Mouse (Mus musculus) inflammation-experienced regulatory T-cells, adult 16 weeks (primary cell): ENCODE data around the gene Dtx2. TPM values are rescaled to one million over a fixed set of nuclear protein-coding genes. Genes with fewer than 3 reads are reported as not detected.

Experiments
- polyA plus RNA-seq: library from polyadenylated mRNA; unstranded; fragments of 100-300 nt; shearing (Covaris generic); gene quantifications from one replicate; pipeline ENCODE4 v1.2.1, GENCODE M21; 2017

The Dtx2 gene
- polyA plus RNA-seq = 25.0 TPM

DNA sequence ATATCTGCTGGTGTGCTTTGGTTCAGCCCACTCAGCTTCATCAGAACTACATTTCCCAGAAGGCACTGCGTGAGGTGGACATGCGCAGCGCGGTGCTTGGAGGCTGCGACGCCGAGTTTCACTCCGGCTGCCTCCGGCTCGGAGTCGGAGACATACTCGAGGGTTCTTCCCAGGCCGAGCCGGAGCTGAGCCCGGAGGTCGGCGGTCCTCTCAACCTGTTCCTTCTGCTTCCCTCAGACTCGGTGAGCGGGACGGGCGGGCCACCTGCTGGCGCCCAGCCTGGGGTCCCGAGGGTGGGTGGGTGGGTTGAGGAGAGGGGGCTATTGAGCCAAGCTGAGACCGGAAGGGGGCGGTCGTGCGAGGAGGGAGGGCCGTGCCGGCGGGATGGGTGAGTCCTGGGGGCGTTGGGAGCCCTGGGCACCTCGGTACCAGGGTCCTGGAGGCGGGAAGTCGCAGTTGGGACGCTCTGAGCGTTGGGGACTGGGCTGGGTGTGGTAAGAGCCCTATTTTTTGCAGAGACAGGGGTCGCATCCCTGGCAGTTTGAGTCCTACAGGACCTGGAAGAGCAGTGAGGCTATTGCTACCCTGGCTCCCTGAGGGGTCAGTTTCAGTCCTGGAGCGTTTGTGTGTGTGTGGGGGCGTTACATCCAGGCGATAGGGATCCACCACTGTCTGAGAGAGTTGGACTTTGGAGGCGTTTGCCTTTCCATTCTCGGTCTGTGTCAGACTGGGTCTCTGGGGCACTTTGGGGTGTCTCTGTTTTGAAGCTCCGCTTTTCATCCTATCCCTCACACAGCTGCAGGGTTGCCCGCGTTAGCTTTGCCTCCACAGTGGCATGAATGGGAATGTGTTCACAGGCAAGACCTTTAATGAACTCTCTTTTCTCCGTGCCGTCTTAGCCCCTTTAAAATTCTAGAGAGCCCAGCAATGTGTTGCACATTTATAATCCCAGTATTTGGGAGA is at the start of gene Dtx2:
Dtx2 (plus strand) TSS at position 76 of the 963 bp plus-strand sequence.

DNA sequence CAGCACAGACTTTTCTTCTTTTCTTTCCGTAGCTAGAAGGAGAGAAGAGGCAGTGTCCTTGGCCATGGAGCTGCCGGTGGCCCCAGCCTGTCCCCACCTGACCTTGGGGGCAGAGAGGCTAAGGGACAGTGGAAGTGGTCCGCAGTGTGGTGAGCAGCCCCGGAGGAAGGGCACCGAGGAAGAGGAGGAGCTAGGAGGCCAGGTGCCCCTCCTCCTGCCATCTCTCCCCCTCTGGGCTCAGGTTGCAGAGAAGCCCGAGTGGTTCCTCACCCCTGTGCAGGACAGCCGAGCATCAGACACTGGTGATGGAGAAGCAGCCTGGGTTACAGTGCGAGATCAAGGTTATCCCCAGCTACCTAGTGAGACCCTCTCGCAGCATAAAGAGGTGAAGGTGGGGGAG is 20.2 kb upstream of the Dtx2 start, which contains the start of gene Ssc4d:
Ssc4d (minus strand) TSS at position 167 of the 400 bp plus-strand sequence.

DNA sequence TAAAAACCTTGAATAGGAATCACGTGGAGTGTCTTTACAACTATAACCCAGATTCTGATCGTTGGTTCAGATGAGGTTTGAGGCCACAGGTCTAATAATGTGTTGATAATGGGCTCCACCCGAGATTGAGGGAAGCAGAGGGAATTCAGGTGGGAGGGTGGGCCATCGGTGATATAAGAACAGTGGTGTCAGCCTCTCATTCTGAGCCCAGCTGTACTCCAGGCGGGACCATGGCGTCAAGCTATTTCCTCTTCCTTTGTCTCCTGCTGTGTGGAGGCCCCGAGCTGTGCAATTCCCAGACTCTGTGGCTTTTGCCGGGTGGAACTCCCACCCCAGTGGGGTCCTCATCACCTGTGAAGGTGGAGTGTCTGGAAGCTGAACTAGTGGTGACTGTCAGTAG is 14.7 kb upstream of the Dtx2 start, which contains the start of gene Zp3:
Zp3 (plus strand) TSS at position 196 of the 400 bp plus-strand sequence.

DNA sequence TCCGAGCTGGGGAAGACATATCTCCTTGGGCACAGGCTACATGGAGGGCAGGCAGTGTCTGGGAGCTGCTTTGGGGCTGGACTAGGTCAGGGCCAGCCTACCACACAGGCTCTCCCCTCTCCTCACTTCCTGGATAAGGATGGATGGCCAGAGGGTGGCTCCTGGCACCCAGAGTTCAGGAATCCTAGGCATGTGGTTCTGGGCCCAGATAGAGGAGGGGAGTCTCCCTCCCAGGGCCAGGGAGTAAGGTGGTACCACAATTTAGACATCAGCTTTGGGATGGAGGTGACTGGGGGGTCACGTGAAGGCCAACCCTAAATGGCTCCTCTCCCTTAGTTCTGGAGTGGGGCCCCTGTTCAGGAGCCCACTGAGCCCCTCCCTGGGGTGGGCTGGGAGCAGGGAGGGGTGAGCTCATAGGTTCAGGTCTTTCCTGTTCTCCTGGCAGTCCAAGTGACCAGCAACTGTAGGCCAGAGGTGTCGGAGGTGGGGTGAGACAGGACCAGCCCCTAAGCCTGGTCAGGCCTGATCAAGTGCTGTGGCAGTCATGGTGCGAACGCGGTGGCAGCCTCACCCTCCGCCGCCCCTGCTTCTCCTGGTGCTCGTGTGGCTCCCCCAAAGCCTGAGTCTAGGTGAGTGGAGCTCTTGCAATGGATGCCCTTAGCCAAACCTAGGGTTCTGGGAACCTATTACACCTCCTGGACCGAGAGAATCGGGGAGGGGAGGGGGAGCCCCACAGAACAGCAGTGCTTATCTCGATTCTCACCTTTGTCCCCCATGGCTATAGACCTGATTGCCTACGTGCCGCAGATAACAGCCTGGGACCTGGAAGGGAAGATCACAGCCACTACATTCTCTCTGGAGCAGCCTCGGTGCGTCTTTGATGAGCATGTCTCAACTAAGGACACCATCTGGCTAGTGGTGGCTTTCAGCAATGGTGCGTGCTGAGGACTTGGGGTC is 43.9 kb downstream of the Dtx2 start, which contains the start of gene Upk3b:
Upk3b (plus strand) TSS at position 239 of the 957 bp plus-strand sequence.

DNA sequence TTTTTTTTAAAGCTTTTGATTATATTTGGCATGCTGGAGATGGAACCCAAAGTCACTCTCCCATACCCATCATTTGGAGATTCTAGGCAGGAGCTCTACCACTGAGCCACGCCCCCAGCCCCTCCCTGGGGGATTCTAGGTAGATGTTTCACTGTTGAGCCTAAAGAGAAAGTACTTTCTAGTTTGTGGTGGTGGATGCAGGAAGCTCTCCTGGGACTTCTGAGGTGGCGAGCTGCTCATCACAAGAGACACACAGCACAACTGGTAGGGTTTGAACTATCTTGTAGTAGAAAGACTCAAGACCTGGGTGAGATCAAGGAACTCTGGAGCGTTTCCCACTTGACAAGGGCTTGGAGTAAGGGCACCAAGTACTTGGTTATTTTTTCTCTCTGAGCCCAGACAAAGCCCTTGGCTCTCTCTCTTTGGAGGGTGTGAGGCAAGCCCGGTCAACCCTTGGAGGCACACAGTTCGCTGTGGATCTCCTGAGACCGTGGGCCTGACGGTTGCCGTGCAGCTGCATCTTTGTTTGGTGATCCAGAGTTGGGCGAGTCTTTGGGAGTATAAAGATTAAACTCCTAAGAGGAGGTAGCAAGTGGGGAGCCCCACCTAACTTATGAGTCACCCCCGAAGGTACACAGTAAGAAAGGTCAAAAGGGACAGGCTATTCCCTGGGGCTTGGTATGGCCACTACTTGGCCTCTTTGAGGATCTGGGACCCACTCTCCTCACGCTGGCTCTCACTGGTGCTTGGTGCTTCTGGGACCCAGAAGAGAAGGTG is 59.9 kb downstream of the Dtx2 start, which contains the start of gene Upk3bl:
Upk3bl (plus strand) TSS at position 192 of the 777 bp plus-strand sequence.

Other genes starting within 250 kb of the Dtx2 start
- 1.0 TPM for gene Styxl1, start 216.4 kb upstream of the Dtx2 start, polyA plus RNA-seq
- gene Mdh2, start 216.3 kb upstream of the Dtx2 start, polyA plus RNA-seq = 565 TPM
- not detected for gene Srrm3, start 187.9 kb upstream of the Dtx2 start, polyA plus RNA-seq
- gene Hspb1, start 106.9 kb upstream of the Dtx2 start, polyA plus RNA-seq = 1.6 TPM
- gene Ywhag, start 60.2 kb upstream of the Dtx2 start, polyA plus RNA-seq = 65.2 TPM
- 1.1 TPM for gene Ssc4d, start 20.3 kb upstream of the Dtx2 start, polyA plus RNA-seq
- gene Zp3, start 14.7 kb upstream of the Dtx2 start, polyA plus RNA-seq = not detected
- gene Upk3b, start 43.7 kb downstream of the Dtx2 start, polyA plus RNA-seq = not detected
- not detected for gene Upk3bl, start 59.7 kb downstream of the Dtx2 start, polyA plus RNA-seq
- gene Rasa4, start 89.1 kb downstream of the Dtx2 start, polyA plus RNA-seq = 2.5 TPM
- 171 TPM for gene Polr2j, start 121.8 kb downstream of the Dtx2 start, polyA plus RNA-seq
- 62.9 TPM for gene Lrwd1, start 141.3 kb downstream of the Dtx2 start, polyA plus RNA-seq
- gene Alkbh4, start 141.3 kb downstream of the Dtx2 start, polyA plus RNA-seq = 81.7 TPM
- gene Orai2, start 175.9 kb downstream of the Dtx2 start, polyA plus RNA-seq = 94.8 TPM
- gene Prkrip1, start 204.2 kb downstream of the Dtx2 start, polyA plus RNA-seq = 43.9 TPM